Mouse (Mus musculus) adrenal gland, postnatal 14 days (tissue): ENCODE results near the gene Hspa1l. TPM values are rescaled to one million over a fixed set of nuclear protein-coding genes. Genes with fewer than 3 reads are reported as not detected.
"Not testable (repeated sequence)": the region's sequence is repeated elsewhere in the genome, so short reads cannot be mapped to it uniquely, and the experiment has no call there.

Experiments
- DNase-seq: peaks from one replicate; pipeline ENCODE4 v3.0.0; 2021; ENCODE audit warnings: mixed read lengths
- long read RNA-seq, 2 experiments: library from polyadenylated mRNA; stranded (forward); transcript quantifications; one replicate each; pipeline ENCODE4 v2.0.0; 2021
- total RNA-seq: library from RNA; stranded (reverse); gene quantifications from 2 replicates; pipeline ENCODE4 v1.2.3, GENCODE M21; 2021

Hspa1l gene
- 0.34 and 0.37 TPM in 2 replicates for total RNA-seq
- long read RNA-seq, experiment 1 = 0 reads
- long read RNA-seq, experiment 2 = 0 reads

- DNase-seq = peak; percentile 83
These were observed at the start of gene Hspa1l, which contains the start of gene Hspa1a for GRCm38 (mm10) chr17:34972069-34972749. Hspa1l (plus strand) TSS chr17:34972703. Hspa1a (minus strand) TSS chr17:34972156.

- peak; percentile 31 for DNase-seq
These were observed 49.6 kb upstream of the Hspa1l start for GRCm38 (mm10) chr17:34922939-34923338.

- no peak for DNase-seq
These were observed 48.2 kb upstream of the Hspa1l start for GRCm38 (mm10) chr17:34924258-34924657.

- peak; percentile 73 for DNase-seq
These were observed 45.0 kb upstream of the Hspa1l start for GRCm38 (mm10) chr17:34927306-34928019.

- DNase-seq = no peak
These were observed 43.7 kb upstream of the Hspa1l start for GRCm38 (mm10) chr17:34928841-34929240.

- DNase-seq = peak; percentile 99
These were observed 41.3 kb upstream of the Hspa1l start, which contains the start of gene Neu1 for GRCm38 (mm10) chr17:34931061-34931734. Neu1 (plus strand) TSS chr17:34931253.

GRCm38 (mm10) chr17:34931735-34932098 is 40.8 kb upstream of the Hspa1l start:
- DNase-seq = peak; percentile 40

- DNase-seq = no peak
These were observed 40.2 kb upstream of the Hspa1l start for GRCm38 (mm10) chr17:34932287-34932686.

GRCm38 (mm10) chr17:34934031-34934430 is 38.5 kb upstream of the Hspa1l start:
- no peak for DNase-seq

- peak; percentile 48 for DNase-seq
These were observed 37.7 kb upstream of the Hspa1l start for GRCm38 (mm10) chr17:34934830-34935229.

GRCm38 (mm10) chr17:34937960-34938505 is 34.5 kb upstream of the Hspa1l start:
- no peak for DNase-seq

GRCm38 (mm10) chr17:34941344-34942041 is 31.0 kb upstream of the Hspa1l start:
- peak; percentile 53 for DNase-seq

- no peak for DNase-seq
These were observed 29.2 kb upstream of the Hspa1l start for GRCm38 (mm10) chr17:34943128-34943815.

GRCm38 (mm10) chr17:34944362-34944761 is 28.1 kb upstream of the Hspa1l start:
- DNase-seq = no peak

- no peak for DNase-seq
These were observed 25.9 kb upstream of the Hspa1l start for GRCm38 (mm10) chr17:34946486-34947140.

- peak; percentile 64 for DNase-seq
These were observed 24.9 kb upstream of the Hspa1l start for GRCm38 (mm10) chr17:34947606-34948005.

GRCm38 (mm10) chr17:34948721-34949552 is 23.6 kb upstream of the Hspa1l start:
- not testable (repeated sequence) for DNase-seq

GRCm38 (mm10) chr17:34949553-34949969 is 22.9 kb upstream of the Hspa1l start:
- no peak for DNase-seq
